Mouse (Mus musculus) stomach, postnatal 0 days (tissue): Measurements from ENCODE around the gene Clec16a.

Experiments
- CTCF ChIP-seq: IDR thresholded peaks from 2 replicates; pipeline ENCODE4 v1.5.1; 2016; ENCODE audit warnings: antibody characterized with exemption, low read depth, mild to moderate bottlenecking, moderate library complexity
- EP300 ChIP-seq: optimal IDR thresholded peaks from 2 replicates; pipeline ENCODE3; 2016; ENCODE audit warnings: antibody characterized with exemption

GRCm38 (mm10) chr16:10641146-10641545 lies 96.0 kb downstream of the Clec16a start:
- no peak for TF ChIP-seq CTCF
- no peak for TF ChIP-seq EP300
